Mouse (Mus musculus) kidney, adult 8-10 months (tissue): ENCODE measurements around the gene Ift20.
"Not testable (repeated sequence)": the region's sequence is repeated elsewhere in the genome, so short reads cannot be mapped to it uniquely, and the experiment has no call there.

Experiments
- DNase-seq, 2 experiments: peaks; one replicate each; pipeline ENCODE4 v3.0.0; 2022

Gene Ift20

DNA sequence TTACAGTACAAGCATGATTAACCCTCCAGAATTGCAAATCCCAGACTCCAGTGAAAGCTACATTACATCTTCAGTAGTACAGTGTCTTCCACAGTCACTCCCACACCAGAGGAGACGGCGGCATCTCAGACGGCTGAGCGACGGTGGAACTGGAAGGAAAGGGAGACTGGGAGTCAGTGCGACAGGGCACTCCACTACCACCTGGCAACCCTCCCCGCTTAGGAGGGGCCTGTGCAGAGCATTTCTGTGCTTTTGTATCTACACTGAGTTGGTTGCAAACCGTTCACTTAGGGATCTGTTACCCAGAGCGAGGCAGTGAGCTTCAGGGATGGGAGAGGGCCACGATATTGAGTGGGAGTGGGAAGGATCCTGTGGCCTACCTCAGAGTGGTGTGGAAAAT lies 32.7 kb downstream of the Ift20 start:
- DNase-seq = no peak

DNA sequence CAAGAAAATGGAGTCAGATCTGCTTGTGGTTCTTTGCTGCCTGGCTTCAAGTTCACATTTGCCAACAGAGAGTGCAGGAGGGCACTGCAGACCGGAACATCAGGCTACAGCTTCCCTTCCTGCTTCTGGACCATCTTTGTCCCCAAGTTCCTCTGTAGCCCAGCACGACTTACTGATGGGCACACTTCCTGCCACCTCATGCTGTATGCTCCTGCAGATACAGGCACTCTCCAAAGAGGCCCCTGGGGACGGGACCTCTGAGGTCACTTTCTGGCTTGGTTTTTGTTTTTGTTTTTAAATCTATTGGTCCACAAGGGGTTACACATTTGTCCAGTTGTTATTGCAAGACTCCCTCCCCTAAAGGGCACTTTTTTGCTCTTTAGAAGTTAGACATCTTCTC lies 33.6 kb downstream of the Ift20 start:
- DNase-seq = no peak

DNA sequence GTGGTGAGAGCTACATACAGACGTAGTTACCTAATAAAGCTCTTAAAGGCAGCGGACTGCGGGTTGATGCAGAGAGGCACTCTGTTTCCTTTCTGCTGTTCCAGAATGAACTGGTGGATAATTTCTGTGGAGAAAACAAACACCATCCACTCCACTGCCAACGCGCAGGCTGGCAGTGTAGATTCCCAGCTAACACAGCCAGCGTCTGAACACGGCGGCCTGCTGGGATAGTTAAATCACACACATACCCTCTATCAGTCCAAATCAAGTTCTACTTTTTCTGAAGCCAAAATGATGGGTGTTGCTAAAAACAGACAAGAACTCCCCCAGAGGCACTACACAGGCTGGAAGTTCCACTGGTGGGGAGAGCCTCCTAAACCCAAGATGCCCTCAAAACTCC lies 35.3 kb downstream of the Ift20 start:
- DNase-seq = no peak

DNA sequence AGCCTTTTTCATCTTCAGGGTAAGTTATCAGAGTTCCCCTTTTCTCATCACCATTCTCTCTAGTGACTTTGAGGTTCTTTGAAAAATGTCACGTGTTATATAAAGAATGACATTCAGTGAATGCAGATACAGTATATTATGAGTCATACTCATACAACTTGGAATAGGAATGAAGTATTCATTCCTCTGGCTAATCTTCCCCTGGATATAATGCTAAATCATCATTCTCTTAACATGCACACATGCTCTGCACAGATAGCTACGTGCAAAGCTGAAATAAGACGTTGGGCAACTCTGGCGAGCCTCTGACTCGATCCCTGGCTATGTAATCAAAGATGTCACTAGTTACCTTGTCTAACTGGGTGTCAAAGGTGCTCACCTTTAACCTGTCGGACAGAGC lies 35.7 kb downstream of the Ift20 start:
- no peak for DNase-seq

DNA sequence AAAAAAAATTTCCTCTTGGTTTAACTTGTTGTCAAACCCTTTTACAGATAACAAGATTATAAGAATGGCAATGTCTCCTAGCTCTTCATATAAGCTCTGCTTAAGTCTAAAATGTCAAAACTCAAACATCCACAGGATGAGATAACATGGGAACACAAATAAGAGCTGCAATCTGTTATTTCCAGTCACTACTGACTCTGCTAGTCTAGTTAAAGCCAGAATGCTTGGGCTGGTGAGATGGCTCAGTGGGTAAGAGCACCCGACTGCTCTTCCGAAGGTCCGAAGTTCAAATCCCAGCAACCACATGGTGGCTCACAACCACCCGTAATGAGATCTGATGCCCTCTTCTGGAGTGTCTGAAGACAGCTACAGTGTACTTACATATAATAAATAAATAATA lies 37.9 kb downstream of the Ift20 start:
- not testable (repeated sequence) for DNase-seq

DNA sequence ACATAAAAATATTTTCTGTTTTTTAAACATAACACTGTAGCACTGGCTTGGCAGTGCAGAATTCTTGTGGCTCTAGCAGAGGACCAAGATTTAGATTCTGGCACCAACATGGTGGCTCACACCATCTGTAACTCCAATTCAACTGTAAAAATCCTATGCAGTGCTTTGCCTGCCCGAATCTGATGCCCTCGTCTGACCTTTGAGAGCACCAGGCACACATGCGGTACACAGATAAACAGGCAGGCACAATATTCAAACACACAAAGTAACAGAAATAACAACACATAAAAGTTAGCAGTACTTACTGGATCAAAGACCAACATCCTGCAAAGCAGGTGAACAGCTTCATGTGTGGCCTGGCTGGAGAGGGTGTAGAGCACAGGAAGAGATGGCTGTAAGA lies 38.4 kb downstream of the Ift20 start:
- DNase-seq = no peak

DNA sequence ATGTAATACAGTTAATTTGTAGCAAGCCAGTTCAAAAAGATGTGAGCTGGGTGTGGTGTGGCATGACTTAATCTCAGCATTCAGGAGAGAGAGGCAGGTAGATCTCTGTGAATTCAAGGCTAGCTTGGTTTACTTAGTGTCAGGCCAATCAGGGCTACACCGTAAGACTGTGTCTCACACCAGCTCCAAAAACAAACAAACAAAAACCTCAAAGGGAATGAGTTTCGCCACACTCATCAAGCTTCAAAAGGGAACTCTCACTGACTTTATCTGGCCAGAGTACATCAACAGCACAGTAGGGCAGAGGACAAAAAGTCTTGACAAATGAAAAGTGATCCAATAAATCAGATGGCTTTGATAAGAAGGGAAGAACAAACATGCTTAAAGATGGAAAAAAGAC lies 38.8 kb downstream of the Ift20 start:
- no peak for DNase-seq

DNA sequence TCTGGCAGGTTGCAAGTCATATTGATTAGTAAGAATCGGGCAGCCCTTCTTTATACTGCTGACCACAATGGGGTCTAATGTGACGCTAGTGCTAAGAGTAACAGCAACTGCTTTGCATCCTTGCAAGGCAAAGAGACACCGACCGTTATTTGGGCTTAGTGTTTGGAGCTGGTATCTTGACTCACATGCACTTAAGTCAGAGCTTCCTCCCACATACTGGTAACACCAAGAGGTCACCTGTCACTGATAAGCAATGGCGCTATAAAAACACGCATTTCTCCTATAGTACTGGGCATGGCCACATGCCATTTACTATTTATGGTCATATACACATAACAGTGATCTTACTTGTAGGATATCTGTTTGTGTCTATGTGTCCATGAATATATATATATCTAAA lies 46.7 kb downstream of the Ift20 start:
- no peak for DNase-seq

DNA sequence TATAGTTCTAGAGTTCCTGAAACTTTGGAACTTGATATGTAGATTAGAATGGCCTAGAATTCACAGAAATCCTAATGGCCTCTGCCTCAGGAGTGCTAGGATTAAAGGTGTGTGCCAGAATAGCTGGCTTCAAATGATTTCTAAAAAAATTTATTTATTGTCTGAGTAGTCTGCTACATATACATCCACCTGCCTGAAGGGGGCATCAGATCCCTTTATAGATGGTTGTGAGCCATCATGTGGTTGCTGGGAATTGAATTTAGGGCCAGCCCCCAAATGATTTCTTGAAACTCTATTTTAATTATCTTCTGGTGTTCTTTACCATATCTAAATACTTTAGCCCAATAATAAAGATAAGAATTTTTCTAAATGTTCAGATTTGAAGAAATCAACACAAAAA lies 49.9 kb downstream of the Ift20 start:
- no peak for DNase-seq

DNA sequence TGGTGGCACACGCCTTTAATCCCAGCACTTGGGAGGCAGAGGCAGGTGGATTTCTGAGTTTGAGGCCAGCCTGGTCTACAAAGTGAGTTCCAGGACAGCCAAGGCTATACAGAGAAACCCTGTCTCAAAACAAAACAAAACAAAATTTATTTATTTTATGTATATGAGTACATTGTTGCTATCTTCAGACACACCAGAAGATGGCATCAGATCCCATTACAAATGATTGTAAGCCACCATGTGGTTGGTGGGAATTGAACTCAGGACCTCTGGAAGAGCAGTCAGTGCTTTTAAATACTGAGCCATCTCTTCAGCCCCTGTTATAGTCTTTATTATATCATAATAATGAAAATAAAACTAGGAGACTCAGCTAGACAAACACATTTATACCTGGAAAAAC lies 51.5 kb downstream of the Ift20 start:
- DNase-seq = not testable (repeated sequence)
